Mouse (Mus musculus): ENCODE data around the gene Usp7. TPM values are rescaled to one million over a fixed set of nuclear protein-coding genes. Genes with fewer than 3 reads are reported as not detected.

The Usp7 gene
- polyA plus RNA-seq, 1 experiment from 2014 or later = 24.3 TPM

- H3K4me3 ChIP-seq = no peak overlapping the region
- no peak for DNase-seq (ENCODE audit: low spot score)
- H3K4me1 ChIP-seq = no peaks in the 10 kb centered on the region
- WGBS = 77% methylated on average over 1 of the region's 1 CpGs
- H3K36me3 ChIP-seq = no peaks in the 10 kb centered on the region
- H3K9me3 ChIP-seq = no peaks in the 10 kb centered on the region
- H3K27ac ChIP-seq = no peak overlapping the region
- H3K27me3 ChIP-seq (ENCODE audit: insufficient read depth, poor library complexity, severe bottlenecking) = no peaks in the 10 kb centered on the region
Measured at GRCm38 (mm10) chr16:8821429-8821828, 29.3 kb upstream of the Usp7 start.

- Histone ChIP-seq H3K27me3 (ENCODE audit: insufficient read depth, poor library complexity, severe bottlenecking) (no peaks in the 10 kb centered on the region), H3K4me1 (no peaks in the 10 kb centered on the region), H3K9me3 (no peaks in the 10 kb centered on the region), H3K27ac (no peak overlapping the region), H3K4me3 (no peak overlapping the region), H3K36me3 (no peaks in the 10 kb centered on the region)
- 65% methylated on average over 4 of the region's 4 CpGs for WGBS
- DNase-seq (ENCODE audit: low spot score) = no peak
Measured at GRCm38 (mm10) chr16:8817872-8818271, 25.8 kb upstream of the Usp7 start.

- Histone ChIP-seq H3K27ac (peak overlapping the region; percentile 30; the same call in 1 of the 2 replicates), H3K4me3 (no peak overlapping the region), H3K27me3 (ENCODE audit: insufficient read depth, poor library complexity, severe bottlenecking) (no peaks in the 10 kb centered on the region), H3K9me3 (no peaks in the 10 kb centered on the region), H3K36me3 (no peaks in the 10 kb centered on the region), H3K4me1 (no peaks in the 10 kb centered on the region)
- 87% methylated on average over 14 of the region's 14 CpGs for WGBS
- peak; percentile 88 for DNase-seq (ENCODE audit: low spot score)
Measured at GRCm38 (mm10) chr16:8810399-8811127, 18.5 kb upstream of the Usp7 start.

- H3K36me3 ChIP-seq = no peaks in the 10 kb centered on the region
- 19% methylated on average over 4 of the region's 4 CpGs for WGBS
- H3K27me3 ChIP-seq (ENCODE audit: insufficient read depth, poor library complexity, severe bottlenecking) = no peaks in the 10 kb centered on the region
- H3K9me3 ChIP-seq = no peaks in the 10 kb centered on the region
- H3K27ac ChIP-seq = no peak overlapping the region
- no peak for DNase-seq (ENCODE audit: low spot score)
- no peak overlapping the region for H3K4me3 ChIP-seq
- no peaks in the 10 kb centered on the region for H3K4me1 ChIP-seq
Measured at GRCm38 (mm10) chr16:8806703-8807102, 14.6 kb upstream of the Usp7 start.

- Histone ChIP-seq H3K36me3 (no peaks in the 10 kb centered on the region), H3K27me3 (ENCODE audit: insufficient read depth, poor library complexity, severe bottlenecking) (no peaks in the 10 kb centered on the region), H3K4me3 (no peak overlapping the region), H3K27ac (no peak overlapping the region), H3K9me3 (peaks cover 7% of the 10 kb centered on the region; the same call in 1 of the 2 replicates), H3K4me1 (no peaks in the 10 kb centered on the region)
- no peak for DNase-seq (ENCODE audit: low spot score)
- 72% methylated on average over 2 of the region's 2 CpGs for WGBS
Measured at GRCm38 (mm10) chr16:8795906-8796305, 3.8 kb upstream of the Usp7 start.

- Histone ChIP-seq H3K4me1 (no peaks in the 10 kb centered on the region), H3K27ac (no peak overlapping the region), H3K27me3 (ENCODE audit: insufficient read depth, poor library complexity, severe bottlenecking) (no peaks in the 10 kb centered on the region), H3K36me3 (no peaks in the 10 kb centered on the region), H3K4me3 (no peak overlapping the region), H3K9me3 (0 out of 2 replicates have a peak, but pooled peaks cover 2% of the 10 kb centered on the region)
- no peak for DNase-seq (ENCODE audit: low spot score)
- WGBS = 6% methylated on average over 3 of the region's 3 CpGs
Measured at GRCm38 (mm10) chr16:8794952-8795351, 2.8 kb upstream of the Usp7 start.

GRCm38 (mm10) chr16:8790886-8791285, 1.2 kb downstream of the Usp7 start:
- Histone ChIP-seq H3K36me3 (no peaks in the 10 kb centered on the region), H3K4me3 (no peak overlapping the region), H3K27me3 (ENCODE audit: insufficient read depth, poor library complexity, severe bottlenecking) (no peaks in the 10 kb centered on the region), H3K9me3 (no peaks in the 10 kb centered on the region), H3K4me1 (no peaks in the 10 kb centered on the region), H3K27ac (no peak overlapping the region)
- no peak for DNase-seq (ENCODE audit: low spot score)
- 81% methylated on average over 4 of the region's 4 CpGs for WGBS

GRCm38 (mm10) chr16:8784753-8785152, 7.4 kb downstream of the Usp7 start:
- WGBS = 66% methylated on average over 3 of the region's 3 CpGs
- no peak for DNase-seq (ENCODE audit: low spot score)
- Histone ChIP-seq H3K4me1 (no peaks in the 10 kb centered on the region), H3K27me3 (ENCODE audit: insufficient read depth, poor library complexity, severe bottlenecking) (no peaks in the 10 kb centered on the region), H3K9me3 (no peaks in the 10 kb centered on the region), H3K4me3 (no peak overlapping the region), H3K27ac (no peak overlapping the region), H3K36me3 (no peaks in the 10 kb centered on the region)

- Histone ChIP-seq H3K27me3 (ENCODE audit: insufficient read depth, poor library complexity, severe bottlenecking) (no peaks in the 10 kb centered on the region), H3K27ac (no peak overlapping the region), H3K9me3 (no peaks in the 10 kb centered on the region), H3K4me3 (no peak overlapping the region), H3K36me3 (no peaks in the 10 kb centered on the region), H3K4me1 (no peaks in the 10 kb centered on the region)
- no peak for DNase-seq (ENCODE audit: low spot score)
- WGBS = 74% methylated on average over 16 of the region's 16 CpGs
Measured at GRCm38 (mm10) chr16:8783198-8783913, 8.8 kb downstream of the Usp7 start.

- Histone ChIP-seq H3K27ac (no peak overlapping the region), H3K9me3 (no peaks in the 10 kb centered on the region), H3K4me1 (no peaks in the 10 kb centered on the region), H3K4me3 (no peak overlapping the region), H3K27me3 (ENCODE audit: insufficient read depth, poor library complexity, severe bottlenecking) (no peaks in the 10 kb centered on the region), H3K36me3 (no peaks in the 10 kb centered on the region)
- no peak for DNase-seq (ENCODE audit: low spot score)
- WGBS = 90% methylated on average over 2 of the region's 2 CpGs
Measured at GRCm38 (mm10) chr16:8781660-8782059, 10.4 kb downstream of the Usp7 start.

- H3K4me1 ChIP-seq = no peaks in the 10 kb centered on the region
- 62% methylated on average over 6 of the region's 6 CpGs for WGBS
- no peaks in the 10 kb centered on the region for H3K9me3 ChIP-seq
- H3K4me3 ChIP-seq = no peak overlapping the region
- H3K36me3 ChIP-seq = no peaks in the 10 kb centered on the region
- DNase-seq (ENCODE audit: low spot score) = no peak
- H3K27me3 ChIP-seq (ENCODE audit: insufficient read depth, poor library complexity, severe bottlenecking) = no peaks in the 10 kb centered on the region
- H3K27ac ChIP-seq = no peak overlapping the region
Measured at GRCm38 (mm10) chr16:8781191-8781590, 10.9 kb downstream of the Usp7 start.

GRCm38 (mm10) chr16:8780187-8780586, 11.9 kb downstream of the Usp7 start:
- WGBS = 49% methylated on average over 3 of the region's 3 CpGs
- DNase-seq (ENCODE audit: low spot score) = no peak
- no peak overlapping the region for H3K4me3 ChIP-seq
- H3K4me1 ChIP-seq = no peaks in the 10 kb centered on the region
- H3K27me3 ChIP-seq (ENCODE audit: insufficient read depth, poor library complexity, severe bottlenecking) = no peaks in the 10 kb centered on the region
- H3K27ac ChIP-seq = no peak overlapping the region
- H3K9me3 ChIP-seq = no peaks in the 10 kb centered on the region
- no peaks in the 10 kb centered on the region for H3K36me3 ChIP-seq

- no peak overlapping the region for H3K4me3 ChIP-seq
- no peaks in the 10 kb centered on the region for H3K4me1 ChIP-seq
- no peak overlapping the region for H3K27ac ChIP-seq
- H3K27me3 ChIP-seq (ENCODE audit: insufficient read depth, poor library complexity, severe bottlenecking) = no peaks in the 10 kb centered on the region
- H3K9me3 ChIP-seq = no peaks in the 10 kb centered on the region
- H3K36me3 ChIP-seq = no peaks in the 10 kb centered on the region
- no peak for DNase-seq (ENCODE audit: low spot score)
Measured at GRCm38 (mm10) chr16:8778697-8779096, 13.4 kb downstream of the Usp7 start.

All from heart, embryonic 10.5 days (tissue).